Mouse (Mus musculus): ENCODE results near the gene Nostrin.

- TF ChIP-seq MAFK (IDR thresholded peaks at IDR 0.05; ENCODE audit: borderline replicate concordance, low read depth, low read length) (no peak), CTCF (IDR thresholded peaks at IDR 0.05 in 2 of 3, conservative IDR thresholded peaks at IDR 0.05 in 1 of 3; ENCODE audit: control insufficient read depth in 1 of 3, insufficient read depth in 1 of 3, low read depth in 2 of 3, low read length in 3 of 3, poor library complexity in 1 of 3, severe bottlenecking in 1 of 3) (no peak), POLR2A (IDR thresholded peaks at IDR 0.05; ENCODE audit: control insufficient read depth in 1 of 2, insufficient read depth in 1 of 2, low read depth in 1 of 2, low read length in 2 of 2, poor library complexity in 1 of 2) (no peak), TAL1 (IDR thresholded peaks at IDR 0.05; ENCODE audit: low read length) (no peak), EP300 (IDR thresholded peaks at IDR 0.05; ENCODE audit: low read depth in 1 of 2, low read length in 2 of 2) (no peak), MAX (IDR thresholded peaks at IDR 0.05; ENCODE audit: low read length) (no peak), RAD21 (IDR thresholded peaks at IDR 0.05; ENCODE audit: low read depth, low read length) (no peak), SMC3 (IDR thresholded peaks at IDR 0.05; ENCODE audit: low read depth, low read length) (no peak), GATA1 (IDR thresholded peaks at IDR 0.05; ENCODE audit: low read depth, low read length) (no peak)
Observed at GRCm38 (mm10) chr2:69128321-69128720, 7.3 kb upstream of the Nostrin start.
